Mouse (Mus musculus): ENCODE results near the gene G6pc3.

DNA sequence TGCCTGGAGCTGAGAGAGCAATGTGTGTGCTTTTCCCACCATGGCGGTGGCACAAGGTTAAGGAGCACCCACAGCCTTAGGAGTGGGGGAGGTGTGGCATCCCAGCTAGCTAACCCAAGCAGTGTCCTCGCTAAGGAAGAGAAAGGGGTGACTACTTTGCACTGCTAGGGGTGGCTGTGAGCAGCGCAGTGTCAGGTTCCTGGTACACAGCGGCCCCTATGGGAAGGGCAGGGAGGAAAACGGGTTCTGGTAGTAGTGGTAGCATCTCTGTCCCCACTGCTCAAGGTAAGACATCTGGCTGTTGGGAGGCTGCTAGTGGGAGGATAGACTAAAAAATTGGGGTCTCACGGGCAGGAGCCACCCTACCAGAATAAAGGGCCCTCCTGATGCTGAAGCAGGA is 8.8 kb downstream of the G6pc3 start:
- no peak for TF ChIP-seq POLR2A (IDR thresholded peaks at IDR 0.05; ENCODE audit: extremely low read depth, insufficient read depth, low read length)
- TF ChIP-seq CTCF (IDR thresholded peaks at IDR 0.05; ENCODE audit: extremely low read depth, insufficient read depth, low read length) = no peak
